Mouse (Mus musculus) heart, postnatal 0 days (tissue): ENCODE data around the gene Gm42957. TPM values are rescaled to one million over a fixed set of nuclear protein-coding genes. Genes with fewer than 3 reads are reported as not detected.
"Not testable (repeated sequence)": the region's sequence is repeated elsewhere in the genome, so short reads cannot be mapped to it uniquely, and the experiment has no call there.

Source experiments
- ATAC-seq: fragments of 200-750 bp; cut with Nextera tagmentation; 2 replicates; pipeline ENCODE4 v1.8.0; 2017; ENCODE audit warnings: low read depth, moderate number of reproducible peaks, moderate library complexity; ENCODE audit not compliant: insufficient read depth
- DNase-seq: peaks from one replicate; pipeline ENCODE4 v3.0.0-alpha.2; 2016; ENCODE audit warnings: low spot score
- H3K27ac ChIP-seq: fragments of 300-500 bp; sonication (generic); 2 replicates; pipeline ENCODE4 v1.5.1; 2014; ENCODE audit warnings: low read depth, mild to moderate bottlenecking
- H3K27me3 ChIP-seq: fragments of 300-500 bp; sonication (generic); 2 replicates; pipeline ENCODE4 v1.6.1; 2014; ENCODE audit warnings: low read length, mixed read lengths; ENCODE audit not compliant: control insufficient read depth, insufficient read depth
- H3K36me3 ChIP-seq: fragments of 300-500 bp; sonication (generic); replicated peaks from 2 replicates; pipeline ENCODE4 v1.6.1; 2014; ENCODE audit warnings: low read length, mixed read lengths; ENCODE audit not compliant: control insufficient read depth, insufficient read depth
- H3K4me1 ChIP-seq: fragments of 300-500 bp; sonication (generic); 2 replicates; pipeline ENCODE4 v1.6.1; 2014; ENCODE audit warnings: antibody characterized with exemption; ENCODE audit not compliant: control insufficient read depth, insufficient read depth
- H3K4me2 ChIP-seq: fragments of 300-500 bp; sonication (generic); 2 replicates; pipeline ENCODE4 v1.6.1; 2014; ENCODE audit warnings: low read depth, mild to moderate bottlenecking, low read length, moderate library complexity
- H3K4me3 ChIP-seq: fragments of 300-500 bp; sonication (generic); 2 replicates; pipeline ENCODE4 v1.5.1; 2014; ENCODE audit warnings: low read depth, low read length
- H3K9ac ChIP-seq: fragments of 300-500 bp; sonication (generic); replicated peaks from 2 replicates; pipeline ENCODE4 v1.6.1; 2014; ENCODE audit warnings: low read depth, low read length, mixed read lengths
- H3K9me3 ChIP-seq: fragments of 300-500 bp; sonication (generic); replicated peaks from 2 replicates; pipeline ENCODE4 v1.6.1; 2016; ENCODE audit warnings: low read length; ENCODE audit not compliant: control insufficient read depth
- CTCF ChIP-seq: IDR thresholded peaks from 2 replicates; pipeline ENCODE4 v1.5.1; 2016; ENCODE audit warnings: antibody characterized with exemption, control low read depth, low read depth
- EP300 ChIP-seq: IDR thresholded peaks from 2 replicates; pipeline ENCODE4 v1.6.1; 2016; ENCODE audit warnings: antibody characterized with exemption, low read depth
- whole genome bisulfite sequencing: fragments of 180-500 bp; shearing (Covaris S2); extraction: QIAGEN DNeasy Blood & Tissue Kit; methylation state at CpG from one replicate; pipeline ENCODE4 v1.1.7; 2014; 5-methylcytosine and 5-hydroxymethylcytosine counted together
- polyA plus RNA-seq: library from polyadenylated mRNA; unstranded; fragments of >200 nt; fragmentation: Nextera tagmentation; extraction: Ambion mirVana; gene quantifications from 2 replicates; pipeline ENCODE4 v1.2.1, GENCODE M21; 2015
- total RNA-seq: library from RNA; depleted of rRNA; stranded (reverse); fragments of >200 nt; gene quantifications from 2 replicates; pipeline ENCODE4 v1.2.3, GENCODE M21; 2014; ENCODE audit warnings: low replicate concordance

Gene Gm42957
- total and polyA plus RNA-seq, 2 experiments from 2014 or later: not detected

DNA sequence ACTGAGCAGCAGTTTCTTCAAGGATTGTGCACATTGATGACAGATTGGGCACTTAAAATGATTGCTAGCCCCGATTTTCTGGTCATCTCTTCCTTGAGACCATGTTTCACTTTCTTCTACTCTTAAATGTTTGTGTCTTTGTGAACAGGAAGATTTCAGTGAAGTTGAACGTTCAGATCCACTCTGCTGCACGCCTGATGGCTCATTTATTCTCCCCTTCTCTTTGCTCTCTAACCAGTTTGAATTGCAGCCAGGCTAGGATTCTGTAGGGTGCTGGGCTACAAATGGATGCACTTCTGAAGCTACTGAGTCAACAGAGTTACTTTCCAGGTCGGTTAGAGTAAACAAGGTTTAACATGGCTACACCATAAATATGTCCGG is 32.6 kb upstream of the Gm42957 start:
- WGBS: 31% methylated on average over 5 of the region's 5 CpGs
- TF ChIP-seq CTCF: no peak
- no peak for TF ChIP-seq EP300
- H3K4me1 ChIP-seq: peaks cover 10% of the 10 kb centered on the region; the same call in 1 of the 2 replicates

DNA sequence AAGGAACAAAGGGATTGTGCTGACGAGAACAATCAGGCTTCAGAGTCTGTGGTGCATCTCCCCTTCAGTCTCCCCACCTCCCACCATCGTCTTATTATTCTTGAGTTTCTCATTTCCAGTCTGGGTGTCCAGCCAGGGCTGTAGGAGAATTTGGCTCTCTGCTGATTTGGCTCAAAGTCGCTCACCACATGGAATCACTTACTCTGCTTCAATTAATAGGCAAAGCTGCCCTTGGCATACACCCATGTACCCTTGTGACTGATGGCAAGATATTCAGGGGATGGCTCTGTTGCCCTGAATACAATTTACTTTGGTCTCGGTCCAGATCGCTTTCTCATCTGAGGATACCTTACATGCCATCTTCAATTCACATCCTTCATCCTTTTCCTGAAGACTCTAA is 32.0 kb upstream of the Gm42957 start:
- H3K36me3 ChIP-seq: 0 out of 2 replicates have a peak, but pooled peaks cover 4% of the 10 kb centered on the region
- ATAC-seq (no peak), DNase-seq (no peak)
- 0 out of 2 replicates have a peak overlapping the region, but pooled peaks have one; percentile 22 for H3K9ac ChIP-seq
- peak overlapping the region; percentile 87 for H3K4me2 ChIP-seq
- H3K9me3 ChIP-seq: no peaks in the 10 kb centered on the region
- WGBS: 49% methylated on average over 5 of the region's 5 CpGs
- H3K27me3 ChIP-seq: no peaks in the 10 kb centered on the region
- H3K4me1 ChIP-seq: peaks cover 10% of the 10 kb centered on the region; the same call in 1 of the 2 replicates
- TF ChIP-seq CTCF: no peak
- no peak for TF ChIP-seq EP300
- H3K27ac ChIP-seq: peak overlapping the region; percentile 98
- H3K4me3 ChIP-seq: peak overlapping the region; percentile 77; the same call in 1 of the 2 replicates

More for the DNA sequence above, 32.6 kb upstream of the Gm42957 start:
- no peaks in the 10 kb centered on the region for H3K9me3 ChIP-seq
- no peak for ATAC-seq
- peak overlapping the region; percentile 98 for H3K27ac ChIP-seq
- H3K27me3 ChIP-seq: no peaks in the 10 kb centered on the region
- H3K4me3 ChIP-seq: peak overlapping the region; percentile 77
- peak overlapping the region; percentile 87 for H3K4me2 ChIP-seq
- H3K9ac ChIP-seq: peak overlapping the region; percentile 85; the same call in 1 of the 2 replicates
- DNase-seq: no peak
- H3K36me3 ChIP-seq: 0 out of 2 replicates have a peak, but pooled peaks cover 4% of the 10 kb centered on the region

GRCm38 (mm10) chr3:96606007-96606406 is 29.3 kb upstream of the Gm42957 start:
- WGBS: 95% methylated on average over 3 of the region's 4 CpGs
- Histone ChIP-seq H3K4me1 (peaks cover 17% of the 10 kb centered on the region), H3K36me3 (peaks cover 12% of the 10 kb centered on the region; the same call in 1 of the 2 replicates)
- H3K27ac ChIP-seq, H3K27me3 ChIP-seq, H3K4me2 ChIP-seq, DNase-seq, H3K9ac ChIP-seq, ATAC-seq, H3K9me3 ChIP-seq, H3K4me3 ChIP-seq: not testable (repeated sequence)

DNA sequence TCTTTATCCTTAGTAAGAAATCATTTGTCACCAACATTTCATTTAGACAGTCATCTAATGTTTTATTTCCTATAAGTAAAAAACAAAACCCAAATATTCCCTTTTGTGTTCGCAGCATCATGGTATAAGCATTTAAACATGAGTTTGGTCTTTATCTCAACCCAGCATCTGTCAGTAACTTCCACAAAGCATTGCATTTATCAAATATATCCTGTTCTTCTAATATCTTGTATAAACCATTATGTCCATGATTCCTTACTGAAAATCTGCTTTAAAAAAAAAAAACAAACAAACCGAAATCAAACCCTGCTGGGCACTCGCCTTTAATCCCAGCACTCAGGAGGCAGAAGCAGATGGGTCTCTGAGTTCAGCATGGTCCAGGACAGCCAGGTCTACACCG is 28.7 kb upstream of the Gm42957 start:
- Histone ChIP-seq H3K36me3 (peaks cover 18% of the 10 kb centered on the region; the same call in 1 of the 2 replicates), H3K4me2 (no peak overlapping the region), H3K27ac (no peak overlapping the region), H3K9me3 (no peaks in the 10 kb centered on the region), H3K4me1 (peaks cover 17% of the 10 kb centered on the region), H3K9ac (no peak overlapping the region), H3K27me3 (no peaks in the 10 kb centered on the region), H3K4me3 (no peak overlapping the region)
- TF ChIP-seq EP300 (no peak), CTCF (no peak)
- WGBS: 89% methylated on average over 4 of the region's 4 CpGs
- ATAC-seq (no peak), DNase-seq (no peak)

GRCm38 (mm10) chr3:96617941-96618340 is 17.3 kb upstream of the Gm42957 start:
- no peak for DNase-seq
- Histone ChIP-seq H3K4me1 (no peaks in the 10 kb centered on the region), H3K9ac (no peak overlapping the region), H3K27me3 (no peaks in the 10 kb centered on the region), H3K27ac (no peak overlapping the region), H3K4me2 (no peak overlapping the region), H3K4me3 (no peak overlapping the region), H3K36me3 (peaks cover 67% of the 10 kb centered on the region), H3K9me3 (no peaks in the 10 kb centered on the region)
- 85% methylated on average over 3 of the region's 3 CpGs for WGBS
- TF ChIP-seq EP300 (no peak), CTCF (no peak)
- ATAC-seq: no peak

DNA sequence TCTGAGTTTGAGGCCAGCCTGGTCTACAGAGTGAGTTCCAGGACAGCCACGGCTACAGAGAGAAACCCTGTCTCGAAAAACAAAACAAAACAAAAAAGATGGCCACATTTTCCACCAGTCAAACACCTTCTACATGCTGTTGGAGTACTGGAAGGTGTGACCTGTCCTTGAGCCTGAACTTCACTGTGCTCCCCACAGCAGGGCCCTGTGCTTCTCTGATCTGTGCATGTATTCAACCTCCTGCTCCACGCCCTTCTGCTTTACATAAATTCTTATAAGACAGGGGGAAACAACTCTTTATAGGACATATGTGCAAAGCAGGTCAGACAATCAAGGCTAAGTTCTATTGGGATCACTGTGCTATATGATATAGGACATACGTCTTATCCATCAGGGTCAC is 12.1 kb upstream of the Gm42957 start:
- DNase-seq: no peak
- no peak overlapping the region for H3K4me3 ChIP-seq

More for the DNA sequence above, 12.1 kb upstream of the Gm42957 start:
- TF ChIP-seq EP300 (no peak), CTCF (no peak)
- ATAC-seq: no peak
- Histone ChIP-seq H3K9ac (no peak overlapping the region), H3K4me1 (no peaks in the 10 kb centered on the region), H3K9me3 (no peaks in the 10 kb centered on the region), H3K27ac (no peak overlapping the region), H3K36me3 (peaks cover 61% of the 10 kb centered on the region), H3K27me3 (no peaks in the 10 kb centered on the region), H3K4me2 (no peak overlapping the region)
- 87% methylated on average over 4 of the region's 4 CpGs for WGBS
